Mouse (Mus musculus): ENCODE data around the gene Ntf3. TPM values are rescaled to one million over a fixed set of nuclear protein-coding genes. Genes with fewer than 3 reads are reported as not detected.

Gene Ntf3
- 35.3 and 41.1 TPM in 2 replicates for polyA plus RNA-seq (2015; fragmentation: Nextera tagmentation; extraction: Ambion mirVana)

GRCm38 (mm10) chr6:126166548-126167207 lies at the start of gene Ntf3:
TSS of gene Ntf3 (minus strand) at chr6:126166910.
- ATAC-seq (ENCODE audit: insufficient number of reproducible peaks, insufficient read depth, low FRiP score, low TSS enrichment, low read depth), result peak; percentile 50
- under 1% methylated on average over 27 of the region's 27 CpGs for WGBS
- H3K9me3 ChIP-seq, result no peaks in the 10 kb centered on the region
- H3K4me1 ChIP-seq, result peaks cover 40% of the 10 kb centered on the region
- H3K4me2 ChIP-seq, result peak within 1 kb of the TSS; percentile 91
- H3K9ac ChIP-seq, result peak within 1 kb of the TSS; percentile 80
- no peaks in the 10 kb centered on the region for H3K27me3 ChIP-seq
- peak within 1 kb of the TSS; percentile 67 for H3K4me3 ChIP-seq
- H3K27ac ChIP-seq, result peak within 1 kb of the TSS; percentile 86
- no peaks in the 10 kb centered on the region for H3K36me3 ChIP-seq

- Histone ChIP-seq H3K36me3 (no peaks in the 10 kb centered on the region), H3K4me1 (no peaks in the 10 kb centered on the region), H3K27me3 (no peaks in the 10 kb centered on the region), H3K4me3 (no peak overlapping the region), H3K4me2 (no peak overlapping the region), H3K9me3 (no peaks in the 10 kb centered on the region), H3K27ac (no peak overlapping the region), H3K9ac (no peak overlapping the region)
- ATAC-seq (ENCODE audit: insufficient number of reproducible peaks, insufficient read depth, low FRiP score, low TSS enrichment, low read depth), result no peak
- WGBS, result 58% methylated on average over 5 of the region's 5 CpGs
These were observed 46.6 kb upstream of the Ntf3 start for GRCm38 (mm10) chr6:126213330-126213729.

GRCm38 (mm10) chr6:126203366-126203765 lies 36.7 kb upstream of the Ntf3 start:
- no peaks in the 10 kb centered on the region for H3K27me3 ChIP-seq
- no peak overlapping the region for H3K27ac ChIP-seq
- no peak overlapping the region for H3K4me3 ChIP-seq
- ATAC-seq (ENCODE audit: insufficient number of reproducible peaks, insufficient read depth, low FRiP score, low TSS enrichment, low read depth), result no peak
- H3K36me3 ChIP-seq, result no peaks in the 10 kb centered on the region
- no peak overlapping the region for H3K4me2 ChIP-seq
- no peaks in the 10 kb centered on the region for H3K4me1 ChIP-seq
- no peak overlapping the region for H3K9ac ChIP-seq
- WGBS, result 77% methylated on average over 4 of the region's 4 CpGs
- no peaks in the 10 kb centered on the region for H3K9me3 ChIP-seq

- WGBS, result 75% methylated on average over 7 of the region's 7 CpGs
- Histone ChIP-seq H3K36me3 (no peaks in the 10 kb centered on the region), H3K4me2 (no peak overlapping the region), H3K27me3 (no peaks in the 10 kb centered on the region), H3K9ac (no peak overlapping the region), H3K9me3 (no peaks in the 10 kb centered on the region), H3K27ac (no peak overlapping the region), H3K4me3 (no peak overlapping the region), H3K4me1 (no peaks in the 10 kb centered on the region)
- ATAC-seq (ENCODE audit: insufficient number of reproducible peaks, insufficient read depth, low FRiP score, low TSS enrichment, low read depth), result no peak
These were observed 36.2 kb upstream of the Ntf3 start for GRCm38 (mm10) chr6:126202959-126203358.

- Histone ChIP-seq H3K4me1 (no peaks in the 10 kb centered on the region), H3K9me3 (no peaks in the 10 kb centered on the region), H3K27me3 (no peaks in the 10 kb centered on the region), H3K36me3 (no peaks in the 10 kb centered on the region), H3K4me2 (no peak overlapping the region), H3K9ac (no peak overlapping the region), H3K4me3 (no peak overlapping the region), H3K27ac (no peak overlapping the region)
- no peak for ATAC-seq (ENCODE audit: insufficient number of reproducible peaks, insufficient read depth, low FRiP score, low TSS enrichment, low read depth)
- whole genome bisulfite sequencing, result 79% methylated on average over 2 of the region's 2 CpGs
These were observed 35.0 kb upstream of the Ntf3 start for GRCm38 (mm10) chr6:126201721-126202120.

- no peaks in the 10 kb centered on the region for H3K9me3 ChIP-seq
- no peaks in the 10 kb centered on the region for H3K27me3 ChIP-seq
- no peaks in the 10 kb centered on the region for H3K4me1 ChIP-seq
- no peaks in the 10 kb centered on the region for H3K36me3 ChIP-seq
- WGBS, result 73% methylated on average over 2 of the region's 2 CpGs
- no peak overlapping the region for H3K9ac ChIP-seq
- no peak overlapping the region for H3K27ac ChIP-seq
- no peak overlapping the region for H3K4me2 ChIP-seq
- no peak overlapping the region for H3K4me3 ChIP-seq
- ATAC-seq (ENCODE audit: insufficient number of reproducible peaks, insufficient read depth, low FRiP score, low TSS enrichment, low read depth), result no peak
These were observed 33.2 kb upstream of the Ntf3 start for GRCm38 (mm10) chr6:126199916-126200315.

GRCm38 (mm10) chr6:126194760-126195159 lies 28.1 kb upstream of the Ntf3 start:
- no peaks in the 10 kb centered on the region for H3K36me3 ChIP-seq
- no peak overlapping the region for H3K9ac ChIP-seq
- no peak for ATAC-seq (ENCODE audit: insufficient number of reproducible peaks, insufficient read depth, low FRiP score, low TSS enrichment, low read depth)
- H3K9me3 ChIP-seq, result no peaks in the 10 kb centered on the region
- no peak overlapping the region for H3K4me2 ChIP-seq
- no peaks in the 10 kb centered on the region for H3K27me3 ChIP-seq
- WGBS, result 83% methylated on average over 4 of the region's 4 CpGs
- H3K4me1 ChIP-seq, result peaks cover 5% of the 10 kb centered on the region; the same call in 1 of the 2 replicates
- H3K27ac ChIP-seq, result no peak overlapping the region
- no peak overlapping the region for H3K4me3 ChIP-seq

- peaks cover 5% of the 10 kb centered on the region; the same call in 1 of the 2 replicates for H3K4me1 ChIP-seq
These were observed 23.6 kb upstream of the Ntf3 start for GRCm38 (mm10) chr6:126190218-126190871.

GRCm38 (mm10) chr6:126187400-126187799 lies 20.7 kb upstream of the Ntf3 start:
- Histone ChIP-seq H3K36me3 (no peaks in the 10 kb centered on the region), H3K4me2 (no peak overlapping the region), H3K27ac (no peak overlapping the region), H3K9ac (no peak overlapping the region), H3K9me3 (no peaks in the 10 kb centered on the region), H3K27me3 (no peaks in the 10 kb centered on the region), H3K4me3 (no peak overlapping the region), H3K4me1 (peaks cover 5% of the 10 kb centered on the region; the same call in 1 of the 2 replicates)
- no peak for ATAC-seq (ENCODE audit: insufficient number of reproducible peaks, insufficient read depth, low FRiP score, low TSS enrichment, low read depth)
- WGBS, result 67% methylated on average over 8 of the region's 8 CpGs

More at GRCm38 (mm10) chr6:126190218-126190871, 23.6 kb upstream of the Ntf3 start:
- no peak overlapping the region for H3K27ac ChIP-seq
- no peak overlapping the region for H3K9ac ChIP-seq
- no peak overlapping the region for H3K4me3 ChIP-seq
- H3K4me2 ChIP-seq, result no peak overlapping the region
- H3K36me3 ChIP-seq, result no peaks in the 10 kb centered on the region
- 77% methylated on average over 10 of the region's 10 CpGs for WGBS
- ATAC-seq (ENCODE audit: insufficient number of reproducible peaks, insufficient read depth, low FRiP score, low TSS enrichment, low read depth), result no peak
- H3K27me3 ChIP-seq, result no peaks in the 10 kb centered on the region
- H3K9me3 ChIP-seq, result no peaks in the 10 kb centered on the region

GRCm38 (mm10) chr6:126186116-126186515 lies 19.4 kb upstream of the Ntf3 start:
- ATAC-seq (ENCODE audit: insufficient number of reproducible peaks, insufficient read depth, low FRiP score, low TSS enrichment, low read depth), result no peak
- Histone ChIP-seq H3K27ac (no peak overlapping the region), H3K36me3 (no peaks in the 10 kb centered on the region), H3K27me3 (no peaks in the 10 kb centered on the region), H3K9me3 (no peaks in the 10 kb centered on the region), H3K4me1 (peaks cover 5% of the 10 kb centered on the region; the same call in 1 of the 2 replicates), H3K4me3 (no peak overlapping the region), H3K4me2 (no peak overlapping the region), H3K9ac (no peak overlapping the region)
- WGBS, result 77% methylated on average over 1 of the region's 1 CpGs

GRCm38 (mm10) chr6:126172071-126172470 lies 5.4 kb upstream of the Ntf3 start:
- ATAC-seq (ENCODE audit: insufficient number of reproducible peaks, insufficient read depth, low FRiP score, low TSS enrichment, low read depth), result no peak
- no peak overlapping the region for H3K27ac ChIP-seq
- 86% methylated on average over 1 of the region's 1 CpGs for whole genome bisulfite sequencing
- no peaks in the 10 kb centered on the region for H3K27me3 ChIP-seq
- no peaks in the 10 kb centered on the region for H3K9me3 ChIP-seq
- H3K4me1 ChIP-seq, result peaks cover 13% of the 10 kb centered on the region
- H3K4me2 ChIP-seq, result no peak overlapping the region
- no peak overlapping the region for H3K9ac ChIP-seq
- H3K4me3 ChIP-seq, result no peak overlapping the region
- no peaks in the 10 kb centered on the region for H3K36me3 ChIP-seq

- H3K27me3 ChIP-seq, result no peaks in the 10 kb centered on the region
- no peak overlapping the region for H3K27ac ChIP-seq
- no peak overlapping the region for H3K4me2 ChIP-seq
- peaks cover 21% of the 10 kb centered on the region for H3K4me1 ChIP-seq
- H3K4me3 ChIP-seq, result no peak overlapping the region
- no peaks in the 10 kb centered on the region for H3K9me3 ChIP-seq
- H3K9ac ChIP-seq, result no peak overlapping the region
- ATAC-seq (ENCODE audit: insufficient number of reproducible peaks, insufficient read depth, low FRiP score, low TSS enrichment, low read depth), result no peak
- WGBS, result 81% methylated on average over 4 of the region's 4 CpGs
- no peaks in the 10 kb centered on the region for H3K36me3 ChIP-seq
These were observed 4.1 kb upstream of the Ntf3 start for GRCm38 (mm10) chr6:126170772-126171171.
